Mouse (Mus musculus) kidney, adult 11 months (tissue): ENCODE measurements around the gene Washc4.
A peak's percentile ranks its signal among the peaks of the same experiment; 100 is the strongest.
"Not testable (repeated sequence)": the region's sequence is repeated elsewhere in the genome, so short reads cannot be mapped to it uniquely, and the experiment has no call there.

Source experiments
- DNase-seq: peaks from one replicate; pipeline ENCODE4 v3.0.0; 2022

Gene Washc4

DNA sequence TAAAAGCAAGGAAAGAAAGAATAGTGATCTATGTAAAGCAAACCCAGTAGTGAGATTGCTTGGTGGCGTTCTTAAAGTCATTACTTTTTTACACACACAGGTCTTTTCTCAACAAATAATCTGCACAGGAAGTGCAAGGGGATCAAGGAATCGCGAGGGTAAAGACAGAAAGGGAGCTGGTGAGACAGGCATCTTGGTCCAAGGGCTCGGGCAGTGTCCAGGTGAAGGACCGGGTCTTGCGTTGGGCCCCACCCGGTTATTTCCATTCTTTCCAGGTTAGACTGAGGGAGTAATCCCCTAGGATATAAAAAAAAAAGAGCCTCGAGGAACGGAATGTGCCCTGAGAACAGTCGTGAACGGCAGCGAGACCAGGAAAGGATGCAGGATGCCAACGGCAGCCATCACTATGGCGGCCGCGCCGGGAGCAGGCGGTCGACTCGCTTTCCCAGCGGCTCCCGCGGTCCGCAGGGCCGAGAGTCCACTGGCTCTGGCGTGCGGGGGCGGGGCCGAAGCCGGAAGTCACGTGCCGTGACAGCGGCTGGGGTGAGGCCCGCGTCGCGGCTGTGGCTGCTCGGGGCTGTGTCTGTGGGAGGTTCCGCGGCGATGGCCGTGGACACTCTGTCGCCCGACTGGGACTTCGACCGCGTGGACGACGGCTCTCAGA lies at the start of gene Washc4:
Gene Washc4 (plus strand): TSS at position 314 of the 664 bp plus-strand sequence.
- peak; percentile 92 for DNase-seq

DNA sequence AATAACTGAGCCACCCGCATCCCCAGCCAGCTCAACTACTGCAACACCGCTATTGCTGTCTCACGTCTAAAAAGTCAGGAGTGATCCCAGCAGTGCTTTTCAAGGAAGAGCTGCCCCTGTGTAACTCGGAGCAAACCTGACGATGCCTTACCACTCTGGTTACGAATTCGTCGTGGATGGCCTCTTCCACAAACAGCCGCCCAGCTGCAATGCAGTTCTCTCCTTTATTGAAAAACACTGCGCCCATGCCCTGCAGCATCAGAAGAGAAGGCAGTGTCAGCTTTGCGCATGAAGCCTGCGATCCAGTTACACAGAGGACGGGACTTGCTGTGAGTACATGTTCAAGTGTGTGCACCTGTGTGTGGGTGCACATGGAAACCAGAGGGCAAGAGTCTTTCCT lies 46.2 kb upstream of the Washc4 start:
- DNase-seq, result no peak

DNA sequence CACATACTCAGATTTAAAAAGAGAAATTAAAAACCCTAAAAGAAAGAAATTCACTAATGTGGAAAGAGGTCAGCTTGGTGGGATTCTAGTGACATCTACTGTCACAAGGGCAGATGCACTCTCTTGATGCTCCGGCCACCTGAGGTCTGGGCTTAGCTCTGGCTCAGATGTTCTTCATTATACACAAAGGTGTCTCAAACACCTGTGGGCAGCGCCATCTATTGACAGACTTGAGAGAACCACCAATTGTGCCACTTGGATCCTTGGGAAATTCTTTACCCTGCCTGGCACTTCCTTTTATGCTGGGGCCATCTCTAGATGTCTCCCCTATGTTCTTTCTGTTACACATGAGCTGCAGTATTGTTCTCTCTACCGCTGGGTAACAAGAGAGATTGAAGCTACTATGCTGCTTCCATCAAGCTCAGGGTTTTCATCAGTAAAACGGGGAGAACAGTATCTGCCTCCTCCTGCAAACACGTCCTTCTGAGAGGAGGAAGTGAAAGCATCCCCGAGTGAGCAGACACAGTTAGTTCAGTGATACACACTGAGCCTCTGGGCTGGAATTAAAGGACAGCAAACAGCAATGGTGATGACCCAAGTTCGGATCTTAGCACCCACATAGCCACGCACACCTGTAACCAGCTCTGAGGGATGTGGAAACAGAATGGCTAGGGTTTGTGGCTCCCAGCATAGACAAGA lies 34.4 kb upstream of the Washc4 start:
- DNase-seq, result peak; percentile 24

DNA sequence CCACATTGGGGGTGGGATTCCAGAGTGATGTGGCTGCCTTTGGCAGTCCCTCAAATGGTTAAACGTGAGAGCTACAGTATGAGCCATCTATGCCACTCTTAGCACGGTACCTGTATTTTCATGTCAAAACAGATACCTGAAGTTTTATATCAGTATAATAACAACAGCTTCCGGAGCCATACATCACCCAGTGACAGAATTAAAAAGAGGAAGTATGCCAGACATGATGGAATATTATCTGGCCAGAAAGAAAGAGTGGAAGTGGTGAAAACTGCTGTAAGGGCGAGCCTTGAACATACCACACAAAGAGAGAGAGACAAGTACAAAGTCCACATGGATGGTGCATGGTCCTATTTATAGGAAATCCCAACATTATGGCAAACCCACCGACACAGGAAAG lies 32.2 kb upstream of the Washc4 start:
- DNase-seq, result no peak

DNA sequence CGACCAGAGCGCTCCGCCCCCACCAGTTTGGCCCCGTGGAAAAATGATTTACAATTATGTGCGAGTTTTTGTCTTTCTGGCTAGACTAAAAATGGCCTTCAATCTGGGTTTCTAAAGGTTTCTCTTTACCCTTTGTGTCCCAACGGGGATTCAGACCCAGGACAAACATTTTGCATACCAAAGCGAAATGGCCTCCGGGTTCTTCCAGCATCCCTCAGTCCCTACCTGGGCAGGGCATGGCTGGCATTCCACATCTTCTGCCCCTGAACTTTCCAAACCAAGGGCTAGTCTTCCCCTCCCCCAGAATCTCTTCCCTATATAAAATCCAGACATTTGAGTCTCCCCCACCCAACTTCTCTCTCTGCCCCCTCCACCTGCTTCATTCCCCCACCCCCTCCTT lies 29.8 kb upstream of the Washc4 start:
- DNase-seq, result no peak

DNA sequence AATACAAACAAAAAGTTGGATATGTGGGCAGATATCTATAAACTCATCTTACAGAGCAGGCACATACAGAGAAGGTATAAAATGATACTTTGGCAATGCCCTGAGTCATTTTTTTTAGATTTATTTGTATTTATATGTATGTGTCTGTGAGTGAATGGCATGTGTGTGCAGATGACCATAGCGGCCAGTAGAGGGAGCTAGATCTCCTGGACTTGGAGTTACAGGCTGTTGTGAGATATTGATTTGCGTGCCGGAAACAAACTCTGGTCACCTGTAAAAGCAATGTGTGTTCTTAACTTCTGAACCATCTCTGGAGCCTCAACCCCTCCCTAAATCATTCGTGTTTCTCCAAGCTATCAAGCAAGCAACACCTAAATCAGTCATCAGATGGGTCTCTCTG lies 22.6 kb upstream of the Washc4 start:
- no peak for DNase-seq

DNA sequence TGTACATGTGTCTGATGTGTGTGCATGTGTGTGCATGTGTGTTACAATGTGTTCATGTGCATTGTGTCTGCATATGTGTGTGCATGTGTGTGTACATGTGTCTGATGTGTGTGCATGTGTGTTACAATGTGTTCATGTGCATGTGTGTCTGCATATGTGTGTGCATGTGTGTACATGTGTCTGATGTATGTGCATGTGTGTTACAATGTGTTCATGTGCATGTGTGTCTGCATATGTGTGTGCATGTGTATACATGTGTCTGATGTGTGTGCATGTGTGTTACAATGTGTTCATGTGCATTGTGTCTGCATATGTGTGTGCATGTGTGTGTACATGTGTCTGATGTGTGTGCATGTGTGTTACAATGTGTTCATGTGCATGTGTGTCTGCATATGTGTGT lies 19.3 kb upstream of the Washc4 start:
- DNase-seq, result not testable (repeated sequence)

DNA sequence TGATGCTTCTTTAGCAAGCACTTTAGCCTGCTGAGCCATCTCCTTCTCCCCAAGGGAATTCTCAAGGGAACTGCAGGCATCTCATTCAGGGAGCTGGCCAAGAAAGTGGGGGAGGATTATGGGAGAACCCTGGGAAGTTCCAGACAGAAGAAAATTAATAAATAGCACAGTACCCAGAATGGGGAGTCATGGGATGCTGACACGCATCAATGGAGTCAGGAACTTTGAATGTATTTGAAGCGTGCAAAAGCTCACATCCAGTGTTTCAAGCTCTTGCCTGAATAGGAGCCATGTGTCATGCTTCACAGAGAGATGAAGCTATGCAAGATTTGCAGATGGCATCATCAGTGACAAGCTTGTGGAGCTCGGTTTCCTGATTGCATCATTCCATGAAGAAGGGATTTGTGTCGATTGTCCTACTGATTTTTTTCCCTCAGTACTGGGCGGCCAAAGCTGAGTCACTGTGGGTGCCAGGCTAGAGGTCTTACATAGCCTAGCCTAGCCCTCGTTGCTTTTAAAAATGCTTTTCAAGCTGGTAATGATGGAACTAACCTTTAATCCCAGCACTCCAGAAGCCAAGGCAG lies 13.1 kb upstream of the Washc4 start:
- DNase-seq, result no peak

DNA sequence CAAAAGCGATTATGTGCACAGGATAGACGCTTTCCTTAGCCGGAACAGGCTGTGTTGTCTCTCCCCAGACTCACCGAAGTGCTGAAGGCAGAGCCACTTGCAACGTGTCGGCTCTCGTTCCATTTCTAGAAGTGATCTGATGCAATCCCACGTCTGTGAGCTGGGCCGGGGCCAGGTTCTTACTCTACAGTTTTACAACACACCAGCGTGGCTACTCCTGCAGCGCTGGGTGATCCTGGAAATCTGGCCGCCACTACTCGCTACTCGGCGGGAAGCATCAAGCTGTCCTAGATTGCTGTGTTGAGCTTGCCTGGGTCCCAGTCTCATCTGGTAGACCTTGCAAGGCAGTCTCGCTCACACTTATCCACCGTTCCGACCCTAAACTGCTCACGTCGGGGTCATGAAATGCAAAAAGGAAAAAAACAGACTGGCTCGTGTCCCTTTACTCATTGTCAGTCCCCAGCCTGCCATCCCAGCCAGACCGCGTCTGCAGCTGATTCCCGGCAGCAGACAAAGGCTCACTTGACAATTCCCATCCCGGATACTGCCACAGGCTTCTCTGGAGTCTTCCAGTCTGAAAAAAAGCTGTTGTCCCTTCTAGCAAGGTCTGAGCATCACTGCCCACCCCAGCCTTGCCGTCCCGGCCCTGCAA lies 10.2 kb upstream of the Washc4 start:
- DNase-seq, result peak; percentile 9

DNA sequence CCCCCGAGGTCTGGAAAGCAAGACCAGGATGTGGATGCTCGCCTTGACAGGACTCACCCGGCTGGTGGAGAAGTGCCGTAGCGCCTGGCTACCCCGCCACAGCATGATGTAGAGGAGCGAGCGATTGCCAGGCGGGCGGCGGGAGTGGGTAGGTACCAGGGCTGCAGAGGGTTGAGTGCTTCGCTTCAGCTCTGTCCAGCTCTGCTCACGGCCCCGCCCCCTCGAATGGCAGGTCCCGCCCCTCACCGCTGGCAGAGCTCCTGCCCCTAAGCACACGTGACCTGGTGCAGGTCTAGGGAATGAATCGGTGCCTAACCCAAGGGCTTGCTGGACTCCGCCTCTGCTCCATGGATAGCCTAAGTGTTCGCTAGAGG lies 9.7 kb upstream of the Washc4 start, which contains the start of gene Aldh1l2:
Gene Aldh1l2 (minus strand): TSS at position 231 of the 374 bp plus-strand sequence.
- DNase-seq, result peak; percentile 85

DNA sequence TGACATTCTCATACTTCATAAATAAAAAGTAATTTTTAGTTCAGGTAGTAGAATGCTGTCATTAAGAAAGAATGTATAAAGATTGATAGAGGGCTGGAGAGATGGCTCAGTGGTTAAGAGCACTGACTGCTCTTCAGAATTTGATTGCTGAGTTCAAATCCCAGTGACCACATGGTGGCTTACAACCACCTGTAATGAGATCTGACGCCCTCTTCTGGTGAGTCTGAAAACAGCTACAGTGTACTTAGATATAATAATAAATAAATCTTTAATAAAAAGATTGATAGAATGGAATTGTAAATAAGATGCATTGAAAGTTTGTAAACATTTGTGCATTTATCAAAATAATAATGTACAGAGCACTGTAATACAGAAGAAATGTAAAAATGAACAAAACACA lies 7.1 kb upstream of the Washc4 start:
- no peak for DNase-seq

DNA sequence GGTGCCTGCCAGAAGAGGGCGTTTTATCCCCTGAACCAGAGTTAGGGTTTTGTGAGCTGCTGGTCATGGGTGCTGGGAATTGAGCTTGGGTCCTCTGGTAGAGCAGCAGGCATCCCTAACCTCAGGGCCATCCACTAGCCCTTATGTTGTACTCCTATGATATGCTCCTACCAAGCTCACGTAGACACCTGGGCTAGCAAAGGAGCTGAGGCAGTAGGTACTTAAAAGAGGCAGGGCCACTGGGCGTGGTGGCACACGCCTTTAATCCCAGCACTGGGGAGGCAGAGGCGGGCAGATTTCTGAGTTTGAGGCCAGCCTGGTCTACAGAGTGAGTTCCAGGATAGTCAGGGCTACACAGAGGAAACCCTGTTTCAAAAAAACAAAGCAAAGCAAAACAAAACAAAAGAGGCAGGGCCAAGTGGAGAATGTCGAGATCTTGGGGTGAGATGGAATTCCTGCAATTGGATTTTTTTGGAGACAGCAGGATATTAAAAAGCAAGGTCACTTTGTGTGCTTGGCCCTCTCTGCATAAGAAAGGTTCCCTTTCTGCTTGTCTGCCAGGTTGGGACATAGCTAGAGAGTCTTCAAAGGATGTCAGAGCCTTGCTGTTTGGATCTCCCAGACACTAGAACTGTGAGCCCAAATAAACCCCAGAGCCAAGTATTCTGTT lies 4.1 kb upstream of the Washc4 start:
- no peak for DNase-seq

DNA sequence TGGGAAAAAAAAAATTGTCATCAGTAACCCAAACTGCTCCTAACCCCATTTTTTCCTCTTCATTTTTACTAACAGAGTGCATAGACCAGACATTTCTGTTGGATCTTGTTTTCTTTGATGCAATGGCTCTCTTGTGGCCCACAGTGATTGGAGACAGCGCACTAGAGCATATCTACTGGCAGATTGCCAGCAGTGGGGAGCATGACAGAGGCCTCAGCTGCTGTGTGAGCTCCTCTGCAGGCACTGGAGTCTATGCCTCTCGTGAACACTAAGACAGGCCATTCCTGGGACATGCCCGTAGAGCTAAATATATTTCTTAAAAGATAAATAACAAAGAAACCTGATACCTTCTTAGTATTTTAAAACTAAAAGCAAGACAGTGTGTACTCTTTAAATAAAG lies 3.5 kb upstream of the Washc4 start:
- DNase-seq, result no peak

DNA sequence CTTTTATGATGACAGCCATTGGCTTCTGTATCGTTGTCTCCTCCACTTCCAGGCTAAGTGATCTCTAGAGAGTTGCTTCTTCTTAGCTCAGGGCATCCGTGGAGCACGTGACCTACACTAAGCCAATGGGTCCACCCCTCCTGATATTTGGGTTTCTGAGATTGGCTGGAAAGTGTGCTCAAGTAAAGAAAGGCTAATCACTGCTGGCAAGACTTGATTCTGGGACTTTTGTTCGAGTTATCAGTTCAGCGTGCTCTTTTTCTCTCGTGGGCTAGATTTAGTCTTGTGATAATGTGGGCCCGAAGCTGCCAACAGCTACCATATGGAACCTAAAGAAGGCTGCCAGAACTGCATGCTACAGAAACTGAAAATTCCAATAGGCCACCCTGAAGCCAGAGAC lies 1.3 kb upstream of the Washc4 start:
- no peak for DNase-seq

DNA sequence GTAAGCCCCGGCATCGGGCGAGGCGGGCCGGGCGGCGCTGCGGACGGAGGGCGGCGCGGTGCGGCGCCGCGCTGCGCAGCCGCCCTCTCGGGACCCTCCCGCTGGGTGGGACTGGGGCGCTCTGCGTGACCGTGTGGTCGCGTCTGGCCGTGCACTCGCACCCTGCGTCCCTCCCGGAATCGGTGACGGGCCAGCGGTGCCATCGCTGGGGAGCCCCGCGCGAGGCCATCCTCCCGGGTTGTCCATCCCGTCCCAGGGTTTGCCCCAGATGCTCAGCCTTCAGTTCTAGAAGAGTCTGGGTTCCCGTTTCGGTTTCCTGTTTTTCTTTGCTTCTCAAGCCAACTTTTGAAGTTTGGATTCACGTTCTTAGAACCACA lies 539 bp downstream of the Washc4 start:
- no peak for DNase-seq

DNA sequence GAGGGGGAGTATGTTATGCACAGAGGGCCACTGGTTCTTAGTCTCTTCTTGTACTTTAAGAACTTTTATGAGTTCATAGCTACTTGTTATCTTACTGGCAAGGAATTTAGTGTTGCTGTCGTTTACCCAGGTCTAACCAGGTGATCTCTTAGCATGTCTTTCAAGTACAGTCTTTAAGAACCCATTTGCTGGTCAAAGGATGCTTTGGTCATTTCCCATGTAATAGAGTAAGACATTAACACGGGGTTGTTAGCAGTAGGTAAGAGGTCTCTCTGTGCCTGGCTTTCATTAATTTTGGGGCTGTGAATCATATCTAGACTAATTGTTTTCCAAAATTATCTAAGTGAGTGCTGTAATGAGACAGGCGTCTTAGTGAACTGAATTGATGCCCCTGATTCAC lies 1.8 kb downstream of the Washc4 start:
- no peak for DNase-seq

DNA sequence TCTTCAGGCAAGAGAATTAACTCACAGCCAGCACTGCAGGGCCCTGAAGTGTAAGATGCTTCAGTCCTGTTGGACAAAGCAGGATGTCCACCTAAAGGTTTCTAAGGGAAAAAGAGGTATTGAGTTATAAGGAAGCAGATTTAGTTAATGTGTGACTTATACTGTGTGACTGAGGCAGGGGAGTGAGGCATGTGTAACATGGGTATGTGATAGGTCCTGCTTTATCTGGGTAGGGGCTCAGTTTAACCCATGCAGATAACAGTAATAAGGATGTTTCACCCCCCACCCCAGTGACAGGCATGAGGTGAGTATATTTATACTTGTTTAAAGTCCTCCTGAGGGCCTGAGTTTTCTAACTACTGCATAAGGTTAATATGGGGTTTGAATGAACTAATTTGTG lies 19.5 kb downstream of the Washc4 start:
- DNase-seq, result no peak

DNA sequence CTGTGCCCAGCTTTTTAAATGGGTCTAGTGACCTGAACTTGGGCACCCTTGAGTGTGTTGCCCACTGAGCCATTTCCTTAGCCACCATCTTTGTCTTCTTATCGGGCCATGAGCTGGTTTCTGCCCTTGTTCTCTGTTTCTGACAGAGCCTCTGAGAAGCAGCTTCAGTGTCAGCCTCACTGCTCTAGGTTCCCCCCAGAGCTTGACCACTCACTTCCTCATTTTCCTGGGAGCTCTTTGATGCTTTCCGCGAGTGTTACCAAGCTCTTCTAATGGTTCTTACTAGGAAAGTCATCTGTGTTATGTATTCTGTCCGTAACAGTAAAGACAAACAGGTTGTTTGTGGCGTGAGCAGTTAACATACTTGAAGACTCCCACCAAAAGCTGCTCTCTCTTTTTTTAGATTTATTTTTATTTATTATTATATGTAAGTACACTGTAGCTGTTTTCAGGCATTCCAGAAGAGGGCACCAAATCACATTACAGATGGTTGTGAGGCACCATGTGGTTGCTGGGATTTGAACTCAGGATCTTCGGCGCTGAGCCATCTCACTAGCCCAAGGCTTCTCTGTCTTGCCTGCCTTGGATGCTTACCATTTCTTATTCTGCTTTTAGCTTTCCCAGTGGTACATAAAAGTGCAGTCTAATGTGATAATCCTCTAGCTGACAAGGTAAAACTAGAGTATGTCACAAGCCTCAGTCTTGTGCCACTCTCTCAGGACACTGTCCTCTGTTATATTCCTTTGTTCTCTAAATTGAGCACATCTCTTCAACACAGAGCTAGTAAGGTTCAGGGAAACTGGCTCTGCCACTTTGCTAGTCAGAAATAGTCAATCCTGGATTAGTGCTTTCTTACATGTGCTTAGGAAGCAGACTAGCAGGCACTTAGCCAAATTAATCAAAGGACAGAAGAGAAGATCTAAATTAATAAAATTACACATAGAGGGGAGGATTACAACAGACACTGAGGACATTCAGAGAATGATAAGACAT lies 22.2 kb downstream of the Washc4 start:
- DNase-seq, result no peak

DNA sequence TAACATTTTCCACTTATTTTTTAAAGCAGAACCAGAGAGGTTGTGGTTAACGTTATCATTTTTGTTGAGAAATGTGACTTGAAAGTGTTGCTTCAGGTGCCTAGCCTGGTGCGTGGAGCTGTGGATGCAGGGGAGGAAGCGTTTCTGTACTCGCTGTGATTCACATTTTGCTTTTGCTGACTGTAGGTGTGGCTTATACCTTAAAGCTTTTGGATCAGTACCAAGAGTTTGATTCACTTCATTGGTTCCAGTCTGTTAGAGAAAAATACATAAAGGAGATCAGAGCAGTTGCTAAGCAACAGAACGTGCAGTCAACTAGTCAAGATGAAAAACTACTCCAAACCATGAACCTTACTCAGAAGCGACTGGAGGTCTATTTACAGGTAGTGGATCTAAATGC lies 47.2 kb downstream of the Washc4 start:
- DNase-seq, result no peak

DNA sequence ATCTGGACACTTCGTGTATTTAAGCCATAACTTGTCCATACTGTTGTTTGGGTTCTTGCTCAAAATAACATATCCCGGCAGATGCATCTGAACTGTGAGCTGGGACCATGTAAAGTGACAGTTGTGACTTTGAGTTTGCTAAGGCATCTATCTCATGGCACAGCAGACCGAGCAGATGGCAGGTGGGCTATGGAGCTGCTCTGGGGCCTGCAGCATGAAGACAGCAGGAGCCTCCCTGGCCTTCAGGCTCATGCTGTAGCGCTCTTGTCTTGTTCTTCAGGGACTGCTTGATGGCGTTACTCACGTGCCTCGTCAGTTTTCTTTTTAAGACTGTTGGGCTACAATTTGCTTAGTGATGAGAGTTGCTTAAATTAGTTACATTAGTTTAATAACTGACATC lies 49.1 kb downstream of the Washc4 start:
- DNase-seq, result no peak

DNA sequence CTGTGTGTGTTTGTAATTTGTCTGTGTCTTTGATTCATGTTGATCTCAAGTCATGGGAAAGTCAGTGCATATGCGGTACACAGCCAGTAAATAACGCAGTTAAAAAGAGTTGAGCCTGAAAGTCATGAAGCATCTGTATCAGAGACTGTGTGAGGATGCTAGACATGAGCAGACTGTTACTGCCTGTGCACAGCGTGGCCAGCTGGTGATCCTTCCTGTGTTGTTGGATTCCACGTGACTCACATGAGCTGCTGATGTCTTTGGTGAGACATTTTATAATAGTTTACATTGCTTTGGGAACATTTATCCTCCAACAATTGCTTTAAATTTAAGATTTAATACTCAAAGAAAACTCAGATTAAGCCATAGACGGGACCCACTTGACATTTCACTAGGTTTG lies 51.0 kb downstream of the Washc4 start:
- DNase-seq, result no peak

DNA sequence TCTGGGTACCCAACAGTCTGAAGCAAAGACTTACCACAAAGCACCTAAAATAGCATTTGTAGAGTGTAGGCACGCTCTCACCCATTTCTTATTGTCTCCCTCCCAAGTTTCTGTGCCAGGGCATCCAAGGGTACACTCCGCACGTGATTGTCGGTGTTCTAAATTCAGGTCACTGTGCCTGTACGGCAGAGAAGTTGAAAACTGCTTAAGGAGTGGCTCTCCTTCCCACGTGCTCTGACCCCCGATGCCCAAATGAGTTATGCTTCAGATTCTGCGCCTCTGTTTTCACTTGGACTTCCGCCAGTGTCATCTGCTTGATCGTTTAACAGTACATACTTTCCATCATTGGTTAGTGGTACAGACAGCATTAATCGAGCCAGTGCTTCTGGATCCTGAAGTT lies 57.1 kb downstream of the Washc4 start:
- no peak for DNase-seq
